ENCODE assay signal across 15 mouse cellular contexts in genomic region chr9:60008936-60009335, GRCm38 (mm10). TPM values are rescaled to one million over a fixed set of nuclear protein-coding genes. Genes with fewer than 3 reads are reported as not detected.
DNase-seq lines count a peak whose midpoint lies in the region; ATAC-seq and TF ChIP-seq lines count a peak whose summit lies in the region.
"Had no signal": no experiment of that assay in that cellular context is flagged by ENCODE, and none has a peak within 500 bp of the region (broad histone marks: within the 10 kb centered on the region; RNA-seq: fewer than 3 reads in every experiment).

No protein-coding gene starts in this region.

- H3K36me3 ChIP-seq in heart, embryonic 16.5 days (ENCODE audit: control insufficient read depth, insufficient read depth) = no peaks in the 10 kb centered on the region
- H3K36me3 ChIP-seq in neural tube, embryonic 13.5 days = no peaks in the 10 kb centered on the region
- 0 out of 2 replicates have a peak, but pooled peaks cover 5% of the 10 kb centered on the region for H3K36me3 ChIP-seq in limb, embryonic 12.5 days
- H3K36me3 ChIP-seq: embryonic facial prominence, embryonic 12.5 days; forebrain, embryonic 15.5 days; liver, embryonic 15.5 days had no signal

- H3K27ac ChIP-seq in heart, embryonic 16.5 days (ENCODE audit: low read length) = 0 out of 2 replicates have a peak overlapping the region, but pooled peaks have one; percentile 7
- H3K27ac ChIP-seq in neural tube, embryonic 13.5 days (replicated peaks) = peak overlapping the region; percentile 38; the same call in 1 of the 2 replicates
- no peak overlapping the region for H3K27ac ChIP-seq in cerebellum, adult 2 months (ENCODE audit: insufficient read depth, low read length)
- peak overlapping the region; percentile 71 for H3K27ac ChIP-seq in limb, embryonic 12.5 days
- H3K27ac ChIP-seq: embryonic facial prominence, embryonic 12.5 days; forebrain, embryonic 15.5 days; liver, embryonic 15.5 days; macrophage had no signal

- no peak overlapping the region for H3K4me2 ChIP-seq in heart, embryonic 16.5 days (ENCODE audit: low read depth, low read length)
- no peak overlapping the region for H3K4me2 ChIP-seq in neural tube, embryonic 13.5 days
- no peak overlapping the region for H3K4me2 ChIP-seq in limb, embryonic 12.5 days
- H3K4me2 ChIP-seq: embryonic facial prominence, embryonic 12.5 days; forebrain, embryonic 15.5 days; liver, embryonic 15.5 days had no signal

- no peak overlapping the region for H3K9ac ChIP-seq in heart, embryonic 16.5 days (ENCODE audit: low read length)
- no peak overlapping the region for H3K9ac ChIP-seq in neural tube, embryonic 13.5 days
- no peak overlapping the region for H3K9ac ChIP-seq in limb, embryonic 12.5 days (replicated peaks)
- H3K9ac ChIP-seq: embryonic facial prominence, embryonic 12.5 days; forebrain, embryonic 15.5 days; liver, embryonic 15.5 days had no signal

- no peak overlapping the region for H3K4me3 ChIP-seq in heart, embryonic 16.5 days (ENCODE audit: low read length)
- no peak overlapping the region for H3K4me3 ChIP-seq in neural tube, embryonic 13.5 days
- no peak overlapping the region for H3K4me3 ChIP-seq in cerebellum, adult 2 months (replicated peaks; ENCODE audit: insufficient read depth, low read depth, low read length)
- H3K4me3 ChIP-seq in limb, embryonic 12.5 days (replicated peaks) = no peak overlapping the region
- H3K4me3 ChIP-seq: embryonic facial prominence, embryonic 12.5 days; forebrain, embryonic 15.5 days; liver, embryonic 15.5 days had no signal

- no peak for DNase-seq in heart, adult 18-20 months
- DNase-seq in neural tube, embryonic 10.5 days (ENCODE audit: extremely low spot score, low spot score) = no peak
- DNase-seq in cerebellum, adult 2 months = peak; percentile 13 to 14
- no peak for DNase-seq in urinary bladder, postnatal 10 days (ENCODE audit: low spot score)
- DNase-seq: gastrocnemius, postnatal 36 days; thymus, adult 18-20 months had no signal

- 0 out of 2 replicates have a peak, but pooled peaks have one; percentile 37 for ATAC-seq in heart, embryonic 16.5 days (replicated peaks; ENCODE audit: extremely low read depth, insufficient read depth, low FRiP score)
- ATAC-seq in neural tube, embryonic 13.5 days (ENCODE audit: low read depth) = no peak
- no peak for ATAC-seq in limb, embryonic 12.5 days (ENCODE audit: insufficient number of reproducible peaks, insufficient read depth, low FRiP score, low TSS enrichment, low read depth)
- ATAC-seq: forebrain, embryonic 15.5 days; midbrain, embryonic 16.5 days had no signal

- peaks cover 4% of the 10 kb centered on the region; the same call in 1 of the 2 replicates for H3K9me3 ChIP-seq in heart, embryonic 16.5 days (replicated peaks; ENCODE audit: control insufficient read depth, low read length)
- no peaks in the 10 kb centered on the region for H3K9me3 ChIP-seq in neural tube, embryonic 13.5 days
- H3K9me3 ChIP-seq in limb, embryonic 12.5 days = no peaks in the 10 kb centered on the region
- H3K9me3 ChIP-seq: embryonic facial prominence, embryonic 12.5 days; forebrain, embryonic 15.5 days; liver, embryonic 15.5 days had no signal

- no peak for TF ChIP-seq POLR2A in cerebellum, adult 2 months (IDR thresholded peaks at IDR 0.05; ENCODE audit: borderline replicate concordance, insufficient read depth, low read length)

- no peak for TF ChIP-seq CTCF in cerebellum, adult 2 months (IDR thresholded peaks at IDR 0.05; ENCODE audit: borderline replicate concordance, insufficient read depth, low read depth, low read length)

- H3K27me3 ChIP-seq in heart, embryonic 16.5 days (ENCODE audit: control insufficient read depth, insufficient read depth, low read length) = no peaks in the 10 kb centered on the region
- no peaks in the 10 kb centered on the region for H3K27me3 ChIP-seq in neural tube, embryonic 13.5 days
- no peaks in the 10 kb centered on the region for H3K27me3 ChIP-seq in cerebellum, adult 2 months (ENCODE audit: control insufficient read depth, insufficient read depth, low read length)
- no peaks in the 10 kb centered on the region for H3K27me3 ChIP-seq in limb, embryonic 12.5 days
- H3K27me3 ChIP-seq: CH12.LX; embryonic facial prominence, embryonic 12.5 days; forebrain, embryonic 15.5 days; liver, embryonic 15.5 days had no signal

- 43% methylated on average over 7 of the region's 7 CpGs for WGBS in heart, embryonic 16.5 days
- 53% methylated on average over 7 of the region's 7 CpGs for WGBS in neural tube, embryonic 13.5 days
- WGBS in cerebellum, adult 2 months = 29% methylated on average over 7 of the region's 7 CpGs
- WGBS in limb, embryonic 12.5 days = 41% methylated on average over 7 of the region's 7 CpGs

- peaks cover 7% of the 10 kb centered on the region; the same call in 1 of the 2 replicates for H3K4me1 ChIP-seq in heart, embryonic 16.5 days (ENCODE audit: control insufficient read depth, insufficient read depth, low read length)
- H3K4me1 ChIP-seq in neural tube, embryonic 13.5 days (replicated peaks) = peaks cover 20% of the 10 kb centered on the region
- no peaks in the 10 kb centered on the region for H3K4me1 ChIP-seq in cerebellum, adult 2 months (ENCODE audit: control insufficient read depth, insufficient read depth, low read length)
- H3K4me1 ChIP-seq in limb, embryonic 12.5 days (replicated peaks) = peaks cover 17% of the 10 kb centered on the region
- H3K4me1 ChIP-seq: embryonic facial prominence, embryonic 12.5 days; forebrain, embryonic 15.5 days; liver, embryonic 15.5 days had no signal

RNA-seq across cellular contexts. Expression of gene Nr2e3, which starts 48.5 kb away (rescaled TPM):
- polyA plus RNA-seq in heart, embryonic 16.5 days (2015; fragmentation: Nextera tagmentation; extraction: Ambion mirVana) = not detected in 2 replicates
- not detected for total RNA-seq in heart, adult 18-20 months (2021)
- polyA plus RNA-seq in neural tube, embryonic 13.5 days (2015; fragmentation: Nextera tagmentation; extraction: Ambion mirVana) = 0.14 and 0.37 TPM in 2 replicates
- polyA plus RNA-seq in cerebellum, adult 2 months (2012; rRNA removed) = not detected in 2 replicates
- 2.3 and 3.1 TPM in 2 replicates for polyA plus RNA-seq in limb, embryonic 12.5 days (2016; fragmentation: Nextera tagmentation; extraction: Ambion mirVana)
- total RNA-seq: gastrocnemius, postnatal 36 days had no signal
- polyA plus RNA-seq: forebrain, embryonic 15.5 days; liver, embryonic 15.5 days; macrophage; midbrain, embryonic 16.5 days had no signal

Comparison
In these comparisons a context has a peak if more than half of its experiments do, and no peak if none do; other contexts are left out.
1. DNase-seq: peak in cerebellum, adult 2 months (2 of 2); none in heart, adult 18-20 months (0 of 2), neural tube, embryonic 10.5 days (single experiment) and urinary bladder, postnatal 10 days (single experiment).